Mouse (Mus musculus): ENCODE measurements around the gene Dab2ip.

Dab2ip gene

GRCm38 (mm10) chr2:35720956-35721355, 162.9 kb downstream of the Dab2ip start:
- no peak for DNase-seq

- DNase-seq: no peak
Observed at GRCm38 (mm10) chr2:35722821-35723220, 164.8 kb downstream of the Dab2ip start.

GRCm38 (mm10) chr2:35723267-35723666, 165.2 kb downstream of the Dab2ip start:
- DNase-seq: no peak

GRCm38 (mm10) chr2:35723691-35724090, 165.6 kb downstream of the Dab2ip start:
- peak; percentile 40 for DNase-seq

GRCm38 (mm10) chr2:35728633-35729032, 170.6 kb downstream of the Dab2ip start:
- DNase-seq: no peak

- peak; percentile 81 for DNase-seq
Observed at GRCm38 (mm10) chr2:35729077-35730065, 171.3 kb downstream of the Dab2ip start.

- DNase-seq: no peak
Observed at GRCm38 (mm10) chr2:35731671-35732449, 173.8 kb downstream of the Dab2ip start.

- no peak for DNase-seq
Observed at GRCm38 (mm10) chr2:35735001-35735400, 176.9 kb downstream of the Dab2ip start.

- DNase-seq: no peak
Observed at GRCm38 (mm10) chr2:35736061-35736460, 178.0 kb downstream of the Dab2ip start.

- DNase-seq: no peak
Observed at GRCm38 (mm10) chr2:35737467-35738027, 179.5 kb downstream of the Dab2ip start.

GRCm38 (mm10) chr2:35739669-35740254, 181.7 kb downstream of the Dab2ip start:
- DNase-seq: no peak

- DNase-seq: no peak
Observed at GRCm38 (mm10) chr2:35745876-35746275, 187.8 kb downstream of the Dab2ip start.

- DNase-seq: no peak
Observed at GRCm38 (mm10) chr2:35746638-35747037, 188.6 kb downstream of the Dab2ip start.

- no peak for DNase-seq
Observed at GRCm38 (mm10) chr2:35747371-35748035, 189.4 kb downstream of the Dab2ip start.

- no peak for DNase-seq
Observed at GRCm38 (mm10) chr2:35750533-35751141, 192.6 kb downstream of the Dab2ip start.

GRCm38 (mm10) chr2:35751781-35752505, 193.9 kb downstream of the Dab2ip start:
- DNase-seq: no peak

- DNase-seq: no peak
Observed at GRCm38 (mm10) chr2:35756467-35756866, 198.4 kb downstream of the Dab2ip start.

GRCm38 (mm10) chr2:35760352-35760751, 202.3 kb downstream of the Dab2ip start:
- no peak for DNase-seq

GRCm38 (mm10) chr2:35760867-35761266, 202.8 kb downstream of the Dab2ip start:
- no peak for DNase-seq

- no peak for DNase-seq
Observed at GRCm38 (mm10) chr2:35761458-35761857, 203.4 kb downstream of the Dab2ip start.

GRCm38 (mm10) chr2:35763818-35764217, 205.8 kb downstream of the Dab2ip start:
- no peak for DNase-seq
